Mouse (Mus musculus) lung, postnatal 0 days (tissue): ENCODE measurements at regions not wholly inside any gene's neighbourhood (a gene's known extent, or its start where the extent isn't known, plus 50 kb on each side); places are given as distances from the start of the nearest gene placed in this dataset.

Experiments used
- ATAC-seq: fragments of 200-750 bp; cut with Nextera tagmentation; 2 replicates; pipeline ENCODE4 v1.8.0; 2017; ENCODE audit warnings: moderate library complexity
- DNase-seq: peaks from one replicate; pipeline ENCODE4 v3.0.0-alpha.2; 2016; ENCODE audit warnings: low spot score
- H3K27ac ChIP-seq: fragments of 300-500 bp; sonication (generic); 2 replicates; pipeline ENCODE4 v1.5.1; 2014; ENCODE audit warnings: antibody characterized with exemption, mild to moderate bottlenecking, low read length, mixed read lengths
- H3K27me3 ChIP-seq: fragments of 300-500 bp; sonication (generic); replicated peaks from 2 replicates; pipeline ENCODE4 v1.6.1; 2014; ENCODE audit warnings: low read length, mixed read lengths; ENCODE audit not compliant: insufficient read depth
- H3K36me3 ChIP-seq: fragments of 300-500 bp; sonication (generic); 2 replicates; pipeline ENCODE4 v1.6.1; 2014; ENCODE audit warnings: low read length, mixed read lengths; ENCODE audit not compliant: insufficient read depth
- H3K4me1 ChIP-seq: fragments of 300-500 bp; sonication (generic); 2 replicates; pipeline ENCODE4 v1.6.1; 2014; ENCODE audit warnings: antibody characterized with exemption, low read depth, low read length, mixed read lengths; ENCODE audit not compliant: insufficient read depth
- H3K4me2 ChIP-seq: fragments of 300-500 bp; sonication (generic); replicated peaks from 2 replicates; pipeline ENCODE4 v1.6.1; 2014; ENCODE audit warnings: low read depth, mild to moderate bottlenecking, low read length, moderate library complexity, mixed read lengths
- H3K4me3 ChIP-seq: fragments of 300-500 bp; sonication (generic); 2 replicates; pipeline ENCODE4 v1.5.1; 2014; ENCODE audit warnings: low read depth, low read length
- H3K9ac ChIP-seq: fragments of 300-500 bp; sonication (generic); replicated peaks from 2 replicates; pipeline ENCODE4 v1.6.1; 2014; ENCODE audit warnings: low read depth, mild to moderate bottlenecking
- H3K9me3 ChIP-seq: fragments of 300-500 bp; sonication (generic); 2 replicates; pipeline ENCODE4 v1.6.1; 2016; ENCODE audit warnings: low read length, mixed read lengths
- CTCF ChIP-seq: IDR thresholded peaks from 2 replicates; pipeline ENCODE4 v1.5.1; 2016; ENCODE audit warnings: antibody characterized with exemption, mild to moderate bottlenecking
- EP300 ChIP-seq: IDR thresholded peaks from 2 replicates; pipeline ENCODE4 v1.6.1; 2016; ENCODE audit warnings: antibody characterized with exemption, mild to moderate bottlenecking, control low read depth
- WGBS: fragments of 180-500 bp; shearing (Covaris S2); extraction: QIAGEN DNeasy Blood & Tissue Kit; methylation state at CpG from one replicate; pipeline ENCODE4 v1.1.7; 2014; 5-methylcytosine and 5-hydroxymethylcytosine counted together

DNA sequence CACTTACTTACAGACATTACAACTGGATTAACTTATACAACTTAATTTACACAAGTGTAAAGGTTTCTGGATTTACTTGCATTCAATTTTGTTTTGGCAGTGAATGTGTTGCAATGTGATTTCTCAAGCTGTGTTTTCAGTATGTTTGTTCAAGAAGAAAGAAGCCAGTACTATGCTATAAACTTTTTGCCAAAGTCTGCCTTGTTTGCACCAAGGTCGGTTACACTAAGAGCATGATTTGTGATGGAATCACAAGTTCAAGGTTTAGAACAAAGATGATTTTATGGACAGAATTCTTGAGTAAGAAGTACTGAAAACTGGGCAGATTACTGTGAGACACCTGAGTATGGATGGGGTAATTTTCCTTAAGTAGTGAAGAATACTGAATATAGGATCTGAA, 153.8 kb upstream of the Gm11232 start:
- DNase-seq (no peak), ATAC-seq (no peak)
- Histone ChIP-seq H3K36me3 (no peaks in the 10 kb centered on the region), H3K27me3 (no peaks in the 10 kb centered on the region), H3K4me2 (no peak overlapping the region), H3K4me1 (no peaks in the 10 kb centered on the region), H3K9ac (no peak overlapping the region), H3K9me3 (no peaks in the 10 kb centered on the region), H3K4me3 (no peak overlapping the region), H3K27ac (no peak overlapping the region)
- TF ChIP-seq CTCF = no peak
- no peak for TF ChIP-seq EP300
- WGBS = 67% methylated on average over 1 of the region's 1 CpGs

DNA sequence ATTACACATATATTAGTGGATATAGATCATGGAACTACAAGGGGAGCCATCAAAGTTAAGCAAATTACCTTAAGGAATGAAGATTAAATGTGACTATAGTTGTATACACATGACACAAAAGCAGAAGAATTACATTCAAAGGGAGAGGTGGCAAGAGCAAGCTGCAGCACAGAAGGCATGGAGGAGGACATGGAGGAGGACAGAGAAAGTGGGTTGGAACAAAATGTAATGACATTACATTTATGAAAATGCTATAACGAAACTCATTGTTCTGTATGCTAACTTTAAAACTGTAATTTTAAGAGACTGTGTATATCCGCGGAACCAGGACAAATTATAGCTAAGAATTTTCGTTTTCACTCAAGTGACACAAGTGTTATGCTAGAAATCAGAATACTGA, 117.9 kb upstream of the Gm11232 start:
- Histone ChIP-seq H3K9me3 (no peaks in the 10 kb centered on the region), H3K4me1 (no peaks in the 10 kb centered on the region), H3K27ac (no peak overlapping the region), H3K4me2 (no peak overlapping the region), H3K9ac (no peak overlapping the region), H3K4me3 (no peak overlapping the region), H3K27me3 (no peaks in the 10 kb centered on the region), H3K36me3 (no peaks in the 10 kb centered on the region)
- no peak for TF ChIP-seq CTCF
- no peak for TF ChIP-seq EP300
- DNase-seq (no peak), ATAC-seq (no peak)
- WGBS = 92% methylated on average over 4 of the region's 4 CpGs

DNA sequence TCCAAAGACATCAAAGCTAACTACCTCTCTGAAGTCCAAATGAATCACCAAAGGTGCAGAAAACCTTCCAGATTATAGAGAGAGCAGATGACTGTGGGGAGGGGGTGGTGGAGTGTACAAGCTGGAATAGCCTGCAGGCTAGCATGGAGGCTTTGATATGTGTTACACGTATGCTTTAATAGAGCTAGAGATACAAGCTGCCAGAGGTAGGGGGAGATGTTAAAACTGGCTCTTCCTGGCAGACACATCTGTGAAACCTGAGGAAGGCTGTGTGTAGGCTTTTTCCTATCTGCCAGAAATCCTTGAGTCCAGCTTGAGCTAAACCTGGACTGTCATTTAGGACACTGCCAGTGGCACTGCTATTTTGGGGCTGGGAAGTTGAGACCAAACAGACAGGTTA, 109.2 kb upstream of the Gm11232 start:
- 43% methylated on average over 1 of the region's 1 CpGs for WGBS
- TF ChIP-seq CTCF (no peak), EP300 (no peak)
- no peaks in the 10 kb centered on the region for H3K27me3 ChIP-seq
- no peak overlapping the region for H3K4me3 ChIP-seq
- no peak for DNase-seq
- no peaks in the 10 kb centered on the region for H3K9me3 ChIP-seq
- no peak overlapping the region for H3K9ac ChIP-seq
- H3K36me3 ChIP-seq = no peaks in the 10 kb centered on the region
- no peaks in the 10 kb centered on the region for H3K4me1 ChIP-seq
- H3K27ac ChIP-seq = no peak overlapping the region
- H3K4me2 ChIP-seq = no peak overlapping the region
- ATAC-seq = no peak

DNA sequence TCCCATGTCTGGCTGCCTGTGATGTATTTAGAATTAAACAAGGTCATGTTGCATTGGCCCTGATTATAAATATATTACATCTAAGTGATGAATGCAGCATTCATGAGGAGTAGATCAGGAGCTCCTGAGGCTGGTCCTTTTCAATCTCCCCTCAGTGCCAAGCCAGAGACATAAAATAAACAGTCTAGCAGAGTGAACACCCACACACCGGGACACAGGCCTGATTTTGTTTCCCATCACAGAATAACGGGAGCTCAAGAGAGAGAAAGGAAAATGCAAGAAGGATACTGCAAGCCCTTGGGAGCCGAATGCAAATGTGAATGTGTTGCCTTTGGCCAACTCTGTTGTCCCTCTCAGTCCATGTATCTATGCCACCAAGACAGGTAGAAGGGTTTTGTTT, 84.1 kb upstream of the Gm11232 start:
- Histone ChIP-seq H3K4me3 (no peak overlapping the region), H3K36me3 (no peaks in the 10 kb centered on the region), H3K27me3 (no peaks in the 10 kb centered on the region), H3K9ac (no peak overlapping the region), H3K9me3 (no peaks in the 10 kb centered on the region), H3K4me2 (no peak overlapping the region), H3K27ac (no peak overlapping the region), H3K4me1 (no peaks in the 10 kb centered on the region)
- no peak for TF ChIP-seq EP300
- no peak for TF ChIP-seq CTCF
- 49% methylated on average over 3 of the region's 3 CpGs for WGBS
- DNase-seq (no peak), ATAC-seq (no peak)

DNA sequence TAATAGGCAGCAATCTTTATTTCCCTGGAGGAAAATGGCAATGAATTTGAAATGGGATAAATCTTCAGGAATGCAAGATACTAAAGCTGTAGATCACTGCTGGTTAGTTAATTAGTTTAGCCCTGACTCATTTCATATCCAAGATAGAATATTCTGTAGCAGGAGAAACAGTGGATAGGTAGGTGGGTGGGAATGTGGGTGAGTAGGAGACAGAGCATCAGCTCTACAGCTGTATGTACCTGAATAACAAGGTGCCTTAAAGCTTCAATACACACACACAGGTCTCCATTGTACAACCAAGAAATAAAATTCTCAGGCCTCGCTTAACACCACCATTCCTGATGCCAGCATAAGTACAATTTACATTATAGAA, 83.0 kb upstream of the Gm11232 start:
- Histone ChIP-seq H3K36me3 (no peaks in the 10 kb centered on the region), H3K4me1 (no peaks in the 10 kb centered on the region), H3K9ac (no peak overlapping the region), H3K9me3 (no peaks in the 10 kb centered on the region), H3K27ac (no peak overlapping the region), H3K4me2 (no peak overlapping the region), H3K27me3 (no peaks in the 10 kb centered on the region), H3K4me3 (no peak overlapping the region)
- no peak for ATAC-seq
- TF ChIP-seq CTCF = no peak
- 87% methylated on average over 1 of the region's 1 CpGs for WGBS
- DNase-seq = no peak

DNA sequence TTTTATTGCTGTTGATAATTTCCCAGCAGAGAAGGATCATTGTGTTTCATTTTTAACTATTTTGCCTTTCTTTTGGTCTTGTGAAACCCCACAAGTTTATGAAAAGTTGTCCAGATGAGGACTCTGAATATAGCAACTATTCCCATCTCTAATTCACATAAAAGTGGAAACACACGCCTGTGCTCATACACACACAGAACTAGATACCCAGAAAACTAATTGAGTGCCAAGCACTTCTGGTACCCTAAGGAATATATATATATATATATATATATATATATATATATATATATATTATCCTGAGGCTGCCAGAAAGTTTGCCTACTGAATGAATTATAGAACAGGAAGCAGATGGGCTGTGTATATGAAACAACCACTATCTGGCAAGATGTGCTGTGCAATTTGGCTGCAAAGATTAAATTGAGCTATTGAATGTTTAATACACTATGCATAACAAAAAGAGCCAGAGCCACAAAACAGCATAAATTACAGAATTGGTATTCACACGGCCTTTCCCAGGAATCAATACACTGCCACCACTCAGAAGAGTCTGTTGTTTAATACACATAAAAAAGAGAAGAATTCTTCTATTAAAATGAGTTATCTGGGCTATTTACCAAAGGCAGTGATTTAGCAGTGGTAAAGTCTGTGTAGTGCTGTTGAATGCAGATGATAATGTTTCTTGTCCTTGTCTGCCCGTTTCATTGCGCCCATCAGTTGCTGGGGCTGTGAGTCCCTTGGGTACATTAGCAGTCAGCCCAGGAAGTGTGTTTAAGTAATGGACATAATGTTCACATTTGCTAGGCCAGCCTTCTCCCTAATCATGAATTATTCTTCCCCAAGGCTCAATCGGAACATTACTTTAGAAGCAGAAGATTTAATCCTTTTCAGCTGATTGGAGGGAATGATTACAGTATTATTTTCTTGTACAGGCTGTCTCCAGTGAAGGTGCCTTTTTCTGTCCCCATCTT, 82.3 kb upstream of the Gm11232 start:
- WGBS = 54% methylated on average over 5 of the region's 5 CpGs

More for the DNA sequence above, 82.3 kb upstream of the Gm11232 start:
- TF ChIP-seq CTCF = no peak
- TF ChIP-seq EP300 = no peak
- no peak overlapping the region for H3K9ac ChIP-seq
- no peaks in the 10 kb centered on the region for H3K27me3 ChIP-seq
- H3K4me2 ChIP-seq = no peak overlapping the region
- H3K4me1 ChIP-seq = no peaks in the 10 kb centered on the region
- H3K4me3 ChIP-seq = no peak overlapping the region
- no peaks in the 10 kb centered on the region for H3K36me3 ChIP-seq
- no peak overlapping the region for H3K27ac ChIP-seq
- DNase-seq = peak; percentile 11
- H3K9me3 ChIP-seq = no peaks in the 10 kb centered on the region
- no peak for ATAC-seq
